Mouse (Mus musculus) small intestine, adult 10 weeks (tissue): ENCODE data around the gene Olfr1093. TPM values are rescaled to one million over a fixed set of nuclear protein-coding genes. Genes with fewer than 3 reads are reported as not detected.

Experiments used
- polyA plus RNA-seq: library from polyadenylated mRNA; stranded (reverse); fragments of 350-450 nt; fragmentation: Illumina TruSeq; extraction: RNeasy Lipid Tissue Mini Kit (QIAGEN cat#74804); gene quantifications from one replicate; pipeline ENCODE4 v1.2.3, GENCODE M21; 2014; ENCODE audit warnings: low replicate concordance

The Olfr1093 gene
- not detected for polyA plus RNA-seq

GRCm38 (mm10) chr2:86782179-86782578 is at the start of gene Olfr1093:
TSS of gene Olfr1093 (plus strand) at chr2:86782479.

GRCm38 (mm10) chr2:86733601-86734000 is 48.7 kb upstream of the Olfr1093 start, which contains the start of gene Olfr1089:
TSS of gene Olfr1089 (minus strand) at chr2:86733701.

GRCm38 (mm10) chr2:86758893-86759292 is 23.4 kb upstream of the Olfr1093 start, which contains the start of gene Olfr1090:
TSS of gene Olfr1090 (minus strand) at chr2:86758993.

GRCm38 (mm10) chr2:86809918-86810317 is 27.6 kb downstream of the Olfr1093 start, which contains the start of gene Olfr141:
TSS of gene Olfr141 (minus strand) at chr2:86810018.

GRCm38 (mm10) chr2:86824363-86824762 is 42.1 kb downstream of the Olfr1093 start, which contains the start of gene Olfr1094:
TSS of gene Olfr1094 (plus strand) at chr2:86824663.

Other genes with a start within 250 kb of the Olfr1093 start
- not detected for gene Olfr1079, start 240.0 kb upstream of the Olfr1093 start, polyA plus RNA-seq
- gene Olfr1080, start 224.2 kb upstream of the Olfr1093 start, polyA plus RNA-seq, result not detected
- gene Olfr1082, start 183.5 kb upstream of the Olfr1093 start, polyA plus RNA-seq, result not detected
- not detected for gene Olfr1084, start 142.8 kb upstream of the Olfr1093 start, polyA plus RNA-seq
- not detected for gene Olfr1085, start 120.5 kb upstream of the Olfr1093 start, polyA plus RNA-seq
- not detected for gene Olfr1086, start 102.4 kb upstream of the Olfr1093 start, polyA plus RNA-seq
- not detected for gene Olfr1087, start 84.1 kb upstream of the Olfr1093 start, polyA plus RNA-seq
- gene Olfr1089, start 48.8 kb upstream of the Olfr1093 start, polyA plus RNA-seq, result not detected
- gene Olfr1090, start 23.5 kb upstream of the Olfr1093 start, polyA plus RNA-seq, result not detected
- gene Olfr141, start 27.5 kb downstream of the Olfr1093 start, polyA plus RNA-seq, result not detected
- gene Olfr1094, start 42.2 kb downstream of the Olfr1093 start, polyA plus RNA-seq, result not detected
- gene Olfr1095, start 69.2 kb downstream of the Olfr1093 start, polyA plus RNA-seq, result not detected
- gene Gm13723, start 92.3 kb downstream of the Olfr1093 start, polyA plus RNA-seq, result not detected
- gene Olfr1097, start 109.7 kb downstream of the Olfr1093 start, polyA plus RNA-seq, result not detected
- not detected for gene Olfr1098, start 142.1 kb downstream of the Olfr1093 start, polyA plus RNA-seq
- not detected for gene Olfr1099, start 178.2 kb downstream of the Olfr1093 start, polyA plus RNA-seq
- not detected for gene Olfr1100, start 197.5 kb downstream of the Olfr1093 start, polyA plus RNA-seq
- gene Olfr1101, start 208.7 kb downstream of the Olfr1093 start, polyA plus RNA-seq, result not detected
- not detected for gene Olfr1102, start 215.9 kb downstream of the Olfr1093 start, polyA plus RNA-seq
- gene Olfr1104, start 244.6 kb downstream of the Olfr1093 start, polyA plus RNA-seq, result not detected